Mouse (Mus musculus): ENCODE measurements around the gene Ccdc93. TPM values are rescaled to one million over a fixed set of nuclear protein-coding genes. Genes with fewer than 3 reads are reported as not detected.

Ccdc93 gene
- polyA plus RNA-seq, 1 experiment from 2014 or later: 11.5 TPM

DNA sequence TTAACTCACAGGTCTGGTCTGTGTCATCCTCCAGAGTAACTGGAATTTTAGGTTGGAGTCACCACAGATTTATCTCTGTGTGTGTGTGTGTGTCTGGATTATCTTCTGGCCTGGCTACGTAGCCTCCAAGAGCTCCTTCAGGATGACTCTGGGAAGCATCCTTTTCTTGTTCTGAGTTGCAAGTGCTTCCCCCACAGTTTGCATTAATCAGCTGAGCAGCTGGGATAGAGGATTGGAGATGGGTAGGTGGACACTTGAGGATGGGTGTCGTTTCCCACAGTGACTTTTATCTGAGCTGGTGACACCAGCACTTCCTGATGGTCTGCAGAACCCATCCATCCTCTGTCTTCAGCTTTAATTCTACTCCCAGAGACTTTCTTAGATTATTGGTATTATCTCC is 116.0 kb downstream of the Ccdc93 start:
- Histone ChIP-seq H3K27me3 (ENCODE audit: control insufficient read depth, insufficient read depth, low read length) (no peaks in the 10 kb centered on the region), H3K4me1 (ENCODE audit: control insufficient read depth, insufficient read depth, low read length) (no peaks in the 10 kb centered on the region), H3K4me3 (replicated peaks; ENCODE audit: low read depth, low read length) (no peak overlapping the region), H3K4me2 (ENCODE audit: low read length) (no peak overlapping the region), H3K36me3 (ENCODE audit: control insufficient read depth, insufficient read depth, low read length) (peaks cover 16% of the 10 kb centered on the region; the same call in 1 of the 2 replicates), H3K9ac (replicated peaks; ENCODE audit: low read length) (no peak overlapping the region), H3K27ac (replicated peaks; ENCODE audit: low read depth, low read length) (no peak overlapping the region), H3K9me3 (ENCODE audit: control insufficient read depth, low read length) (no peaks in the 10 kb centered on the region)
- ATAC-seq (ENCODE audit: low FRiP score, low TSS enrichment) (no peak), DNase-seq (no peak)
- 86% methylated on average over 2 of the region's 2 CpGs for WGBS

GRCm38 (mm10) chr1:121548667-121549066 is 117.8 kb downstream of the Ccdc93 start:
- H3K4me3 ChIP-seq (replicated peaks; ENCODE audit: low read depth, low read length): no peak overlapping the region
- H3K9ac ChIP-seq (replicated peaks; ENCODE audit: low read length): no peak overlapping the region
- H3K4me2 ChIP-seq (ENCODE audit: low read length): no peak overlapping the region
- 94% methylated on average over 4 of the region's 4 CpGs for WGBS
- peaks cover 29% of the 10 kb centered on the region for H3K36me3 ChIP-seq (ENCODE audit: control insufficient read depth, insufficient read depth, low read length)
- no peak for ATAC-seq (ENCODE audit: low FRiP score, low TSS enrichment)
- H3K27me3 ChIP-seq (ENCODE audit: control insufficient read depth, insufficient read depth, low read length): no peaks in the 10 kb centered on the region
- no peak overlapping the region for H3K27ac ChIP-seq (replicated peaks; ENCODE audit: low read depth, low read length)
- H3K9me3 ChIP-seq (ENCODE audit: control insufficient read depth, low read length): no peaks in the 10 kb centered on the region
- no peaks in the 10 kb centered on the region for H3K4me1 ChIP-seq (ENCODE audit: control insufficient read depth, insufficient read depth, low read length)
- DNase-seq: no peak

GRCm38 (mm10) chr1:121549456-121549855 is 118.6 kb downstream of the Ccdc93 start:
- H3K36me3 ChIP-seq (ENCODE audit: control insufficient read depth, insufficient read depth, low read length): peaks cover 34% of the 10 kb centered on the region
- H3K4me2 ChIP-seq (ENCODE audit: low read length): no peak overlapping the region
- DNase-seq: peak; percentile 13
- no peak overlapping the region for H3K4me3 ChIP-seq (replicated peaks; ENCODE audit: low read depth, low read length)
- no peak overlapping the region for H3K27ac ChIP-seq (replicated peaks; ENCODE audit: low read depth, low read length)
- no peaks in the 10 kb centered on the region for H3K27me3 ChIP-seq (ENCODE audit: control insufficient read depth, insufficient read depth, low read length)
- H3K9ac ChIP-seq (replicated peaks; ENCODE audit: low read length): no peak overlapping the region
- 72% methylated on average over 4 of the region's 4 CpGs for WGBS
- H3K9me3 ChIP-seq (ENCODE audit: control insufficient read depth, low read length): no peaks in the 10 kb centered on the region
- ATAC-seq (ENCODE audit: low FRiP score, low TSS enrichment): no peak
- H3K4me1 ChIP-seq (ENCODE audit: control insufficient read depth, insufficient read depth, low read length): no peaks in the 10 kb centered on the region

- H3K27ac ChIP-seq (replicated peaks; ENCODE audit: low read depth, low read length): no peak overlapping the region
- 90% methylated on average over 16 of the region's 16 CpGs for WGBS
- no peaks in the 10 kb centered on the region for H3K27me3 ChIP-seq (ENCODE audit: control insufficient read depth, insufficient read depth, low read length)
- H3K36me3 ChIP-seq (ENCODE audit: control insufficient read depth, insufficient read depth, low read length): peaks cover 49% of the 10 kb centered on the region
- H3K4me2 ChIP-seq (ENCODE audit: low read length): no peak overlapping the region
- H3K9ac ChIP-seq (replicated peaks; ENCODE audit: low read length): no peak overlapping the region
- no peak overlapping the region for H3K4me3 ChIP-seq (replicated peaks; ENCODE audit: low read depth, low read length)
- no peaks in the 10 kb centered on the region for H3K9me3 ChIP-seq (ENCODE audit: control insufficient read depth, low read length)
- H3K4me1 ChIP-seq (ENCODE audit: control insufficient read depth, insufficient read depth, low read length): no peaks in the 10 kb centered on the region
- DNase-seq (no peak), ATAC-seq (ENCODE audit: low FRiP score, low TSS enrichment) (no peak)
Observed at GRCm38 (mm10) chr1:121550801-121551456, 120.1 kb downstream of the Ccdc93 start.

DNA sequence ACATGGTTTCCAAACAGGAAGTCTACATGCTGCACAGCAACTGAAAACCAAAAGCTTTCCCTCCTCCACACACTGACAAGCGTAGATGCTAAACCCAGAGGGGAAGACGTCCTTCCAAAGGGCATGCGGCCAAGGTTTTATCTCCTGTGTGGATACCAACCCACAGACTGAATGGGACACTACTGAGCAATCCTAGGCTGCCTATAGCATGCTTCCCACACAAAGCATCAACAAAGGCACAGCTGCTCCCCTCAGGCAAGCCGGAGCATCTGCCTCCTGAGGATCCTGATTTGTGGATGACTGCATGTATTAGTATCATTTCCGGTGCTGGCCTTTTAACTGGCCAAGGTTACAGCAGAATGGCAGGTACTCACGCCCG is 120.6 kb downstream of the Ccdc93 start:
- H3K27me3 ChIP-seq (ENCODE audit: control insufficient read depth, insufficient read depth, low read length): no peaks in the 10 kb centered on the region
- 68% methylated on average over 7 of the region's 7 CpGs for WGBS
- H3K27ac ChIP-seq (replicated peaks; ENCODE audit: low read depth, low read length): no peak overlapping the region
- H3K4me3 ChIP-seq (replicated peaks; ENCODE audit: low read depth, low read length): no peak overlapping the region
- no peaks in the 10 kb centered on the region for H3K9me3 ChIP-seq (ENCODE audit: control insufficient read depth, low read length)
- H3K9ac ChIP-seq (replicated peaks; ENCODE audit: low read length): no peak overlapping the region
- no peak overlapping the region for H3K4me2 ChIP-seq (ENCODE audit: low read length)
- ATAC-seq (ENCODE audit: low FRiP score, low TSS enrichment) (peak; percentile 19; the same call in 1 of the 2 replicates), DNase-seq (peak; percentile 33)
- H3K4me1 ChIP-seq (ENCODE audit: control insufficient read depth, insufficient read depth, low read length): no peaks in the 10 kb centered on the region
- peaks cover 54% of the 10 kb centered on the region for H3K36me3 ChIP-seq (ENCODE audit: control insufficient read depth, insufficient read depth, low read length)

Other genes starting within 250 kb of the Ccdc93 start
- gene Insig2, start 98.5 kb upstream of the Ccdc93 start, polyA plus RNA-seq (2014; fragmentation: Nextera tagmentation; extraction: Ambion mirVana): 28.6 and 30.5 TPM in 2 replicates
- 1.3 and 2.0 TPM in 2 replicates for gene Htr5b, start 97.4 kb downstream of the Ccdc93 start, polyA plus RNA-seq (2014; fragmentation: Nextera tagmentation; extraction: Ambion mirVana)
- 41.5 and 43.2 TPM in 2 replicates for gene Ddx18, start 136.9 kb downstream of the Ccdc93 start, polyA plus RNA-seq (2014; fragmentation: Nextera tagmentation; extraction: Ambion mirVana)

All from midbrain, embryonic 14.5 days (tissue).